Mouse (Mus musculus): ENCODE results near the gene Gm10717. TPM values are rescaled to one million over a fixed set of nuclear protein-coding genes. Genes with fewer than 3 reads are reported as not detected.
"Not testable (repeated sequence)": the region's sequence is repeated elsewhere in the genome, so short reads cannot be mapped to it uniquely, and the experiment has no call there.

Gene Gm10717
- 0.26 TPM in 1 of 2 replicates, not detected in the other for polyA plus RNA-seq (2016; fragmentation: Nextera tagmentation; extraction: Ambion mirVana)

- 71% methylated on average over 12 of the region's 12 CpGs for WGBS
- H3K4me1 ChIP-seq (replicated peaks); DNase-seq (ENCODE audit: low spot score); H3K27ac ChIP-seq; H3K4me3 ChIP-seq; H3K27me3 ChIP-seq (ENCODE audit: insufficient read depth, poor library complexity, severe bottlenecking); H3K36me3 ChIP-seq; H3K9me3 ChIP-seq: not testable (repeated sequence)
Observed at GRCm38 (mm10) chr9:3024912-3025467, at the start of gene Gm10717. TSS of gene Gm10717 (plus strand) at chr9:3025417.

- not testable (repeated sequence) for H3K4me1 ChIP-seq (replicated peaks); H3K27me3 ChIP-seq (ENCODE audit: insufficient read depth, poor library complexity, severe bottlenecking); H3K4me3 ChIP-seq; H3K27ac ChIP-seq; H3K9me3 ChIP-seq; H3K36me3 ChIP-seq
- WGBS, result 74% methylated on average over 12 of the region's 12 CpGs
- DNase-seq (ENCODE audit: low spot score), result peak; percentile 37
Observed at GRCm38 (mm10) chr9:3000445-3000972, 24.7 kb upstream of the Gm10717 start, which contains the start of gene Gm10722. TSS of gene Gm10722 (plus strand) at chr9:3000922.

GRCm38 (mm10) chr9:3001006-3001405, 24.2 kb upstream of the Gm10717 start:
- 66% methylated on average over 8 of the region's 8 CpGs for WGBS
- H3K4me1 ChIP-seq (replicated peaks); H3K27ac ChIP-seq; H3K9me3 ChIP-seq; H3K27me3 ChIP-seq (ENCODE audit: insufficient read depth, poor library complexity, severe bottlenecking); H3K36me3 ChIP-seq; DNase-seq (ENCODE audit: low spot score); H3K4me3 ChIP-seq: not testable (repeated sequence)

- DNase-seq (ENCODE audit: low spot score), result peak; percentile 70
- H3K36me3 ChIP-seq; H3K4me3 ChIP-seq; H3K27me3 ChIP-seq (ENCODE audit: insufficient read depth, poor library complexity, severe bottlenecking); H3K27ac ChIP-seq; H3K9me3 ChIP-seq; H3K4me1 ChIP-seq (replicated peaks): not testable (repeated sequence)
- WGBS, result 69% methylated on average over 9 of the region's 11 CpGs
Observed at GRCm38 (mm10) chr9:3001948-3002659, 23.1 kb upstream of the Gm10717 start.

GRCm38 (mm10) chr9:3002794-3003396, 22.3 kb upstream of the Gm10717 start, which contains the start of gene Gm11168:
TSS of gene Gm11168 (plus strand) at chr9:3003346.
- H3K9me3 ChIP-seq; H3K27ac ChIP-seq; H3K4me1 ChIP-seq (replicated peaks); H3K27me3 ChIP-seq (ENCODE audit: insufficient read depth, poor library complexity, severe bottlenecking); H3K36me3 ChIP-seq; H3K4me3 ChIP-seq; DNase-seq (ENCODE audit: low spot score): not testable (repeated sequence)
- WGBS, result 71% methylated on average over 6 of the region's 14 CpGs

- not testable (repeated sequence) for H3K27ac ChIP-seq; H3K4me1 ChIP-seq (replicated peaks); DNase-seq (ENCODE audit: low spot score); H3K36me3 ChIP-seq; H3K27me3 ChIP-seq (ENCODE audit: insufficient read depth, poor library complexity, severe bottlenecking); H3K4me3 ChIP-seq
- WGBS, result 83% methylated on average over 1 of the region's 5 CpGs
- H3K9me3 ChIP-seq, result peaks cover 11% of the 10 kb centered on the region
Observed at GRCm38 (mm10) chr9:3006179-3006578, 19.0 kb upstream of the Gm10717 start.

GRCm38 (mm10) chr9:3006636-3007035, 18.6 kb upstream of the Gm10717 start:
- not testable (repeated sequence) for H3K27ac ChIP-seq; H3K4me1 ChIP-seq (replicated peaks); DNase-seq (ENCODE audit: low spot score); H3K4me3 ChIP-seq; H3K27me3 ChIP-seq (ENCODE audit: insufficient read depth, poor library complexity, severe bottlenecking); H3K36me3 ChIP-seq
- WGBS, result 71% methylated on average over 8 of the region's 8 CpGs
- peaks cover 11% of the 10 kb centered on the region for H3K9me3 ChIP-seq

- DNase-seq (ENCODE audit: low spot score), result peak; percentile 18
- H3K4me3 ChIP-seq; H3K36me3 ChIP-seq; H3K27ac ChIP-seq; H3K27me3 ChIP-seq (ENCODE audit: insufficient read depth, poor library complexity, severe bottlenecking); H3K4me1 ChIP-seq (replicated peaks); H3K9me3 ChIP-seq: not testable (repeated sequence)
- WGBS, result 78% methylated on average over 8 of the region's 9 CpGs
Observed at GRCm38 (mm10) chr9:3007272-3007671, 17.9 kb upstream of the Gm10717 start.

GRCm38 (mm10) chr9:3009331-3009730, 15.9 kb upstream of the Gm10717 start:
- H3K4me3 ChIP-seq; H3K4me1 ChIP-seq (replicated peaks); DNase-seq (ENCODE audit: low spot score); H3K36me3 ChIP-seq; H3K9me3 ChIP-seq; H3K27ac ChIP-seq; H3K27me3 ChIP-seq (ENCODE audit: insufficient read depth, poor library complexity, severe bottlenecking): not testable (repeated sequence)
- no CpG with 5 or more reads among the region's 5 CpGs for WGBS

- not testable (repeated sequence) for DNase-seq (ENCODE audit: low spot score); H3K27ac ChIP-seq; H3K27me3 ChIP-seq (ENCODE audit: insufficient read depth, poor library complexity, severe bottlenecking); H3K36me3 ChIP-seq; H3K9me3 ChIP-seq; H3K4me1 ChIP-seq (replicated peaks); H3K4me3 ChIP-seq
- 81% methylated on average over 3 of the region's 7 CpGs for WGBS
Observed at GRCm38 (mm10) chr9:3012054-3012621, 13.1 kb upstream of the Gm10717 start.

- not testable (repeated sequence) for H3K27ac ChIP-seq; DNase-seq (ENCODE audit: low spot score); H3K4me1 ChIP-seq (replicated peaks); H3K9me3 ChIP-seq; H3K36me3 ChIP-seq; H3K4me3 ChIP-seq; H3K27me3 ChIP-seq (ENCODE audit: insufficient read depth, poor library complexity, severe bottlenecking)
- no CpG with 5 or more reads among the region's 11 CpGs for WGBS
Observed at GRCm38 (mm10) chr9:3012733-3013279, 12.4 kb upstream of the Gm10717 start, which contains the start of gene Gm10721. TSS of gene Gm10721 (plus strand) at chr9:3013140.

GRCm38 (mm10) chr9:3015354-3015753, 9.9 kb upstream of the Gm10717 start, which contains the start of gene Gm10720:
TSS of gene Gm10720 (plus strand) at chr9:3015654.
- not testable (repeated sequence) for H3K36me3 ChIP-seq; H3K27me3 ChIP-seq (ENCODE audit: insufficient read depth, poor library complexity, severe bottlenecking); DNase-seq (ENCODE audit: low spot score); H3K4me3 ChIP-seq; H3K9me3 ChIP-seq; H3K4me1 ChIP-seq (replicated peaks); H3K27ac ChIP-seq
- 64% methylated on average over 5 of the region's 9 CpGs for WGBS
